Mouse (Mus musculus): ENCODE results near the gene Hcrtr1.

- TF ChIP-seq GATA1 (IDR thresholded peaks at IDR 0.05; ENCODE audit: borderline replicate concordance, low read length), result no peak
- no peak for TF ChIP-seq FLI1 (IDR thresholded peaks at IDR 0.05; ENCODE audit: low read length)
Measured at GRCm38 (mm10) chr4:130180909-130181602, 41.9 kb upstream of the Hcrtr1 start.
